Mouse (Mus musculus) thymus, postnatal 25 days (tissue): ENCODE data around the gene Grb2.
A peak's percentile ranks its signal among the peaks of the same experiment; 100 is the strongest.
"Not testable (repeated sequence)": the region's sequence is repeated elsewhere in the genome, so short reads cannot be mapped to it uniquely, and the experiment has no call there.

Experiments used
- DNase-seq: peaks from one replicate; pipeline ENCODE4 v3.0.0; 2022

The Grb2 gene

GRCm38 (mm10) chr11:115684877-115685276 is 23.5 kb downstream of the Grb2 start:
- no peak for DNase-seq

GRCm38 (mm10) chr11:115683326-115683725 is 25.1 kb downstream of the Grb2 start:
- no peak for DNase-seq

GRCm38 (mm10) chr11:115682411-115682810 is 26.0 kb downstream of the Grb2 start:
- DNase-seq: no peak

GRCm38 (mm10) chr11:115679554-115680238 is 28.7 kb downstream of the Grb2 start:
- no peak for DNase-seq

GRCm38 (mm10) chr11:115678861-115679260 is 29.5 kb downstream of the Grb2 start:
- DNase-seq: no peak

- DNase-seq: no peak
These were observed 30.9 kb downstream of the Grb2 start for GRCm38 (mm10) chr11:115677511-115677910.

- no peak for DNase-seq
These were observed 31.7 kb downstream of the Grb2 start for GRCm38 (mm10) chr11:115676738-115677137.

- peak; percentile 20 for DNase-seq
These were observed 34.0 kb downstream of the Grb2 start for GRCm38 (mm10) chr11:115674235-115674865.

- DNase-seq: no peak
These were observed 34.7 kb downstream of the Grb2 start for GRCm38 (mm10) chr11:115673471-115674234.

GRCm38 (mm10) chr11:115672226-115672987 is 36.0 kb downstream of the Grb2 start:
- DNase-seq: peak; percentile 51

GRCm38 (mm10) chr11:115670451-115671050 is 37.8 kb downstream of the Grb2 start:
- peak; percentile 51 for DNase-seq

GRCm38 (mm10) chr11:115663676-115664335 is 44.6 kb downstream of the Grb2 start:
- DNase-seq: no peak

GRCm38 (mm10) chr11:115660376-115660775 is 48.0 kb downstream of the Grb2 start:
- no peak for DNase-seq

GRCm38 (mm10) chr11:115658521-115658920 is 49.9 kb downstream of the Grb2 start:
- DNase-seq: no peak

GRCm38 (mm10) chr11:115654128-115654527 is 54.3 kb downstream of the Grb2 start:
- no peak for DNase-seq

GRCm38 (mm10) chr11:115653194-115653593 is 55.2 kb downstream of the Grb2 start:
- DNase-seq: no peak

- DNase-seq: no peak
These were observed 56.7 kb downstream of the Grb2 start for GRCm38 (mm10) chr11:115651680-115652079.

- DNase-seq: no peak
These were observed 58.7 kb downstream of the Grb2 start for GRCm38 (mm10) chr11:115649706-115650105.

GRCm38 (mm10) chr11:115647459-115647858 is 60.9 kb downstream of the Grb2 start:
- peak; percentile 59 for DNase-seq

GRCm38 (mm10) chr11:115646439-115646838 is 62.0 kb downstream of the Grb2 start:
- DNase-seq: peak; percentile 30

GRCm38 (mm10) chr11:115645498-115645897 is 62.9 kb downstream of the Grb2 start:
- DNase-seq: not testable (repeated sequence)

GRCm38 (mm10) chr11:115644308-115644707 is 64.1 kb downstream of the Grb2 start:
- DNase-seq: no peak
